Mouse (Mus musculus) limb, embryonic 14.5 days (tissue): ENCODE data around the gene Bbs9. TPM values are rescaled to one million over a fixed set of nuclear protein-coding genes. Genes with fewer than 3 reads are reported as not detected.

ENCODE experiments used
- ATAC-seq: fragments of 200-750 bp; cut with Nextera tagmentation; 2 replicates; pipeline ENCODE4 v1.8.0; 2017; ENCODE audit warnings: low read depth, moderate number of reproducible peaks, moderate TSS enrichment; ENCODE audit not compliant: low FRiP score
- DNase-seq: peaks from one replicate; pipeline ENCODE4 v3.0.0-alpha.2; 2015; ENCODE audit warnings: low spot score
- H3K27ac ChIP-seq: fragments of 300-500 bp; sonication (generic); replicated peaks from 2 replicates; pipeline ENCODE4 v1.5.1; 2014; ENCODE audit warnings: low read depth, mild to moderate bottlenecking, low read length, moderate library complexity, mixed read lengths
- H3K27me3 ChIP-seq: fragments of 300-500 bp; sonication (generic); 2 replicates; pipeline ENCODE4 v1.6.1; 2014; ENCODE audit warnings: low read length, mixed read lengths; ENCODE audit not compliant: control insufficient read depth, insufficient read depth
- H3K36me3 ChIP-seq: fragments of 300-500 bp; sonication (generic); 2 replicates; pipeline ENCODE4 v1.6.1; 2014; ENCODE audit warnings: mild to moderate bottlenecking, low read length, moderate library complexity, mixed read lengths; ENCODE audit not compliant: control insufficient read depth, insufficient read depth
- H3K4me1 ChIP-seq: fragments of 300-500 bp; sonication (generic); 2 replicates; pipeline ENCODE4 v1.6.1; 2014; ENCODE audit warnings: antibody characterized with exemption, low read length, mixed read lengths; ENCODE audit not compliant: control insufficient read depth, insufficient read depth
- H3K4me2 ChIP-seq: fragments of 300-500 bp; sonication (generic); replicated peaks from 2 replicates; pipeline ENCODE4 v1.6.1; 2014; ENCODE audit warnings: low read depth, mild to moderate bottlenecking, low read length, moderate library complexity; ENCODE audit not compliant: severe bottlenecking
- H3K4me3 ChIP-seq: fragments of 300-500 bp; sonication (generic); replicated peaks from 2 replicates; pipeline ENCODE4 v1.5.1; 2014; ENCODE audit warnings: low read length
- H3K9ac ChIP-seq: fragments of 300-500 bp; sonication (generic); 2 replicates; pipeline ENCODE4 v1.6.1; 2014; ENCODE audit warnings: mild to moderate bottlenecking, low read depth, low read length, moderate library complexity; ENCODE audit not compliant: severe bottlenecking
- H3K9me3 ChIP-seq: fragments of 300-500 bp; sonication (generic); 2 replicates; pipeline ENCODE4 v1.6.1; 2016; ENCODE audit warnings: low read length; ENCODE audit not compliant: control insufficient read depth
- POLR2A ChIP-seq: fragments of 200-500 bp; IDR thresholded peaks from 2 replicates; pipeline ENCODE4 v1.8.0; 2012; ENCODE audit warnings: inconsistent platforms, mild to moderate bottlenecking, moderate library complexity, borderline replicate concordance; ENCODE audit not compliant: insufficient read depth, insufficient read length; ENCODE audit errors: extremely low read depth
- WGBS: fragments of 180-500 bp; shearing (Covaris S2); extraction: QIAGEN DNeasy Blood & Tissue Kit; methylation state at CpG from one replicate; pipeline ENCODE4 v1.1.7; 2014; 5-methylcytosine and 5-hydroxymethylcytosine counted together
- polyA plus RNA-seq, 2 experiments: library from polyadenylated mRNA; depleted of rRNA in 1 of 2; stranded (reverse) in 1 of 2; unstranded in 1 of 2; fragments of >200 nt; fragmentation: Nextera tagmentation in 1 of 2; extraction: Ambion mirVana in 1 of 2; gene quantifications; 2 replicates each; pipeline versions ENCODE4 v1.2.1 to v1.2.3; 2012 to 2014

Bbs9 gene
- polyA plus RNA-seq, 2 experiments, result 12.7 to 15.7 TPM

GRCm38 (mm10) chr9:22468899-22469259 is 6.6 kb upstream of the Bbs9 start:
- Histone ChIP-seq H3K36me3 (peaks cover 12% of the 10 kb centered on the region), H3K9ac (no peak overlapping the region), H3K4me2 (no peak overlapping the region), H3K27ac (no peak overlapping the region), H3K4me1 (no peaks in the 10 kb centered on the region), H3K27me3 (no peaks in the 10 kb centered on the region), H3K9me3 (no peaks in the 10 kb centered on the region), H3K4me3 (no peak overlapping the region)
- no peak for TF ChIP-seq POLR2A
- DNase-seq (no peak), ATAC-seq (no peak)
- WGBS, result 76% methylated on average over 8 of the region's 8 CpGs

- 81% methylated on average over 3 of the region's 3 CpGs for WGBS
- ATAC-seq (no peak), DNase-seq (no peak)
- Histone ChIP-seq H3K9me3 (no peaks in the 10 kb centered on the region), H3K9ac (peak within 1 kb of the TSS; percentile 91; the same call in 1 of the 2 replicates), H3K27me3 (no peaks in the 10 kb centered on the region), H3K4me3 (peak within 1 kb of the TSS; percentile 93), H3K27ac (peak within 1 kb of the TSS; percentile 58; the same call in 1 of the 2 replicates), H3K4me2 (peak within 1 kb of the TSS; percentile 65), H3K36me3 (peaks cover 8% of the 10 kb centered on the region), H3K4me1 (no peaks in the 10 kb centered on the region)
- no peak for TF ChIP-seq POLR2A
Measured at GRCm38 (mm10) chr9:22469643-22470042, 5.9 kb upstream of the Bbs9 start, which contains the start of gene Rp9. Gene Rp9, minus strand, starts transcription at chr9:22469743.

GRCm38 (mm10) chr9:22476265-22476664 is 750 bp downstream of the Bbs9 start:
- H3K27ac ChIP-seq, result no peak overlapping the region
- H3K4me3 ChIP-seq, result peak overlapping the region; percentile 61
- no peaks in the 10 kb centered on the region for H3K9me3 ChIP-seq
- DNase-seq (no peak), ATAC-seq (no peak)
- no peaks in the 10 kb centered on the region for H3K27me3 ChIP-seq
- peaks cover 5% of the 10 kb centered on the region; the same call in 1 of the 2 replicates for H3K4me1 ChIP-seq
- peak overlapping the region; percentile 60 for H3K4me2 ChIP-seq
- no peaks in the 10 kb centered on the region for H3K36me3 ChIP-seq
- TF ChIP-seq POLR2A, result no peak
- peak overlapping the region; percentile 60 for H3K9ac ChIP-seq
- WGBS, result 5% methylated on average over 10 of the region's 10 CpGs

GRCm38 (mm10) chr9:22478946-22479345 is 3.4 kb downstream of the Bbs9 start:
- no peak for TF ChIP-seq POLR2A
- H3K27ac ChIP-seq, result no peak overlapping the region
- H3K36me3 ChIP-seq, result no peaks in the 10 kb centered on the region
- WGBS, result 86% methylated on average over 8 of the region's 8 CpGs
- no peak overlapping the region for H3K4me2 ChIP-seq
- H3K4me1 ChIP-seq, result peaks cover 5% of the 10 kb centered on the region; the same call in 1 of the 2 replicates
- H3K27me3 ChIP-seq, result no peaks in the 10 kb centered on the region
- H3K9ac ChIP-seq, result no peak overlapping the region
- DNase-seq (no peak), ATAC-seq (no peak)
- no peak overlapping the region for H3K4me3 ChIP-seq
- no peaks in the 10 kb centered on the region for H3K9me3 ChIP-seq

GRCm38 (mm10) chr9:22483866-22484561 is 8.5 kb downstream of the Bbs9 start:
- Histone ChIP-seq H3K4me1 (no peaks in the 10 kb centered on the region), H3K4me3 (no peak overlapping the region), H3K4me2 (no peak overlapping the region), H3K27ac (no peak overlapping the region), H3K9me3 (no peaks in the 10 kb centered on the region), H3K9ac (no peak overlapping the region), H3K27me3 (no peaks in the 10 kb centered on the region), H3K36me3 (no peaks in the 10 kb centered on the region)
- 91% methylated on average over 8 of the region's 8 CpGs for whole genome bisulfite sequencing
- ATAC-seq (no peak), DNase-seq (no peak)
- no peak for TF ChIP-seq POLR2A
